Mouse (Mus musculus): ENCODE data around the gene St6galnac4.

DNA sequence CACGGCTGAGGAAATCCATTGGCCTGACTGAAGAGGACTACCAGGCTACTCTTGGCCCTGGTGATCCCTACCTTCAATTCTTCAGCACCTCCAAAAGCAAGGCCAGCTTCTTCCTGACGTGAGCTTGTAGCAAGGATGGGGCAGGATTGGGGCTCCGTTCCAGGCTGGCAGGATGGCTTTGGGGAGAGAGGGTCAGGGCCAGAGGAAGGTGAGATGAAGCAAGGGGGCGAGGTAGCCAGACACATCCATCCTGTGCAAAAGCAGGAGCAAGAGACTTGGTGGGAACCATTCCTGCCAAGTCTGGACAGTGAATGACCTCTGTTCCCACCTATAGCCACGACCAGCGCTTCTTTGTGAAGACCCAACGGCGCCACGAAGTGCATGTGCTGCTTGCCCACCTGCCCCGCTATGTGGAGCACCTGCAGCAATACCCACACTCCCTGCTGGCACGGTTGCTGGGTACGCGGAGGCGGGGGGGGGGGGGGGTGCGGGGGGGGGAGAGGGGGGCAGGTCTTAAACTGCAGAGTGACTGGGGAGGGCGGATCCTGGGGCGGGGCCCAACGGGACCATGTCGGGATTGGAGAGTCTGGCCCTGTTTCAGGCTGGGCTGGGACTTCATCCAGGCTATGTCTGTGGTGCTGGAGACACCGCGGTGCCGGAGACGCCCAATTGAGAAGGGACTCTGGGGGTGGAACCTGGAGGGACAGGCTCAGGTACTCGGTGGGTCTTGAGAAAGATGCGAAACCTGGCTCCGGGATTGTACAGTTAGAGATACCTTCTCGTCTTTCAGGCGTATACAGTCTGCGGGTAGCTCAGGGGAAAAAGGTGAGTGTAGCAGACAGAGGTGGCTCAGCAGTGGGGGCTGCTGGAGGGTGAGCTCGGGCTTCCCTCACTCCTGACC, 8.5 kb upstream of the St6galnac4 start:
- TF ChIP-seq GATA1 (IDR thresholded peaks at IDR 0.05; ENCODE audit: low read length) (no peak), TAL1 (IDR thresholded peaks at IDR 0.05; ENCODE audit: low read length) (no peak)

Measured in erythroblast, embryonic 14.5 days (primary cell).